Mouse (Mus musculus): ENCODE results near the gene Carmil3.

The Carmil3 gene

GRCm38 (mm10) chr14:55490361-55491201 lies at the start of gene Carmil3:
Gene Carmil3 (plus strand): TSS chr14:55490651.
- peak; percentile 59 to 71 for DNase-seq

GRCm38 (mm10) chr14:55457693-55458092 lies 32.8 kb upstream of the Carmil3 start:
- no peak for DNase-seq

GRCm38 (mm10) chr14:55458273-55458672 lies 32.2 kb upstream of the Carmil3 start:
- DNase-seq: peak; percentile 44 to 67

GRCm38 (mm10) chr14:55458761-55459160 lies 31.7 kb upstream of the Carmil3 start:
- no peak for DNase-seq

GRCm38 (mm10) chr14:55459796-55460195 lies 30.7 kb upstream of the Carmil3 start:
- no peak for DNase-seq

GRCm38 (mm10) chr14:55460297-55460696 lies 30.2 kb upstream of the Carmil3 start:
- no peak for DNase-seq

- DNase-seq: no peak
These were observed 28.7 kb upstream of the Carmil3 start for GRCm38 (mm10) chr14:55461757-55462156.

GRCm38 (mm10) chr14:55466481-55466880 lies 24.0 kb upstream of the Carmil3 start:
- no peak for DNase-seq

GRCm38 (mm10) chr14:55467108-55467507 lies 23.3 kb upstream of the Carmil3 start:
- DNase-seq: no peak

GRCm38 (mm10) chr14:55468301-55468741 lies 22.1 kb upstream of the Carmil3 start:
- no peak for DNase-seq

GRCm38 (mm10) chr14:55469041-55469440 lies 21.4 kb upstream of the Carmil3 start:
- DNase-seq: no peak

GRCm38 (mm10) chr14:55469821-55470220 lies 20.6 kb upstream of the Carmil3 start:
- DNase-seq: no peak

- DNase-seq: no peak
These were observed 19.6 kb upstream of the Carmil3 start for GRCm38 (mm10) chr14:55470806-55471205.

GRCm38 (mm10) chr14:55475654-55476053 lies 14.8 kb upstream of the Carmil3 start:
- no peak for DNase-seq

GRCm38 (mm10) chr14:55477421-55477820 lies 13.0 kb upstream of the Carmil3 start:
- DNase-seq: peak in 1 of 2 experiments; percentile 3

GRCm38 (mm10) chr14:55477829-55478228 lies 12.6 kb upstream of the Carmil3 start:
- peak in 1 of 2 experiments; percentile 7 for DNase-seq

- peak; percentile 86 to 88 for DNase-seq
These were observed 11.5 kb upstream of the Carmil3 start, which contains the start of gene Dhrs4 for GRCm38 (mm10) chr14:55478651-55479599. Gene Dhrs4 (plus strand): TSS chr14:55478758.

- no peak for DNase-seq
These were observed 10.8 kb upstream of the Carmil3 start for GRCm38 (mm10) chr14:55479629-55480028.

- DNase-seq: no peak
These were observed 5.9 kb upstream of the Carmil3 start for GRCm38 (mm10) chr14:55484430-55485085.

GRCm38 (mm10) chr14:55486836-55487235 lies 3.6 kb upstream of the Carmil3 start:
- no peak for DNase-seq

- peak; percentile 60 to 69 for DNase-seq
These were observed 911 bp downstream of the Carmil3 start for GRCm38 (mm10) chr14:55491291-55491833.

- DNase-seq: no peak
These were observed 1.7 kb downstream of the Carmil3 start for GRCm38 (mm10) chr14:55492103-55492502.
